Mouse (Mus musculus) hindbrain, postnatal 0 days (tissue): ENCODE measurements around the gene Igdcc4. TPM values are rescaled to one million over a fixed set of nuclear protein-coding genes. Genes with fewer than 3 reads are reported as not detected.
A peak's percentile ranks its signal among the peaks of the same experiment; 100 is the strongest.

Experiments
- ATAC-seq: fragments of 200-750 bp; cut with Nextera tagmentation; 2 replicates; pipeline ENCODE4 v1.8.0; 2017; ENCODE audit warnings: mild to moderate bottlenecking, moderate TSS enrichment, moderate library complexity
- DNase-seq: peaks from one replicate; pipeline ENCODE4 v3.0.0-alpha.2; 2015; ENCODE audit warnings: low spot score
- H3K27ac ChIP-seq: fragments of 300-500 bp; sonication (generic); 2 replicates; pipeline ENCODE4 v1.5.1; 2014; ENCODE audit warnings: mild to moderate bottlenecking
- H3K27me3 ChIP-seq: fragments of 300-500 bp; sonication (generic); 2 replicates; pipeline ENCODE4 v1.6.1; 2014; ENCODE audit warnings: low read length, mixed read lengths; ENCODE audit not compliant: insufficient read depth
- H3K36me3 ChIP-seq: fragments of 300-500 bp; sonication (generic); 2 replicates; pipeline ENCODE4 v1.6.1; 2014; ENCODE audit warnings: low read length, mixed read lengths; ENCODE audit not compliant: insufficient read depth
- H3K4me1 ChIP-seq: fragments of 300-500 bp; sonication (generic); 2 replicates; pipeline ENCODE4 v1.6.1; 2014; ENCODE audit warnings: antibody characterized with exemption, low read length, mixed read lengths; ENCODE audit not compliant: insufficient read depth
- H3K4me2 ChIP-seq: fragments of 300-500 bp; sonication (generic); 2 replicates; pipeline ENCODE4 v1.6.1; 2014; ENCODE audit warnings: low read depth, mild to moderate bottlenecking, low read length, moderate library complexity, mixed read lengths
- H3K4me3 ChIP-seq: fragments of 300-500 bp; sonication (generic); 2 replicates; pipeline ENCODE4 v1.5.1; 2014; ENCODE audit warnings: low read length
- H3K9ac ChIP-seq: fragments of 300-500 bp; sonication (generic); replicated peaks from 2 replicates; pipeline ENCODE4 v1.6.1; 2014; ENCODE audit warnings: mild to moderate bottlenecking, low read length, moderate library complexity, mixed read lengths
- H3K9me3 ChIP-seq: fragments of 300-500 bp; sonication (generic); 2 replicates; pipeline ENCODE4 v1.6.1; 2016; ENCODE audit warnings: low read length, mixed read lengths
- CTCF ChIP-seq: IDR thresholded peaks from 2 replicates; pipeline ENCODE4 v1.5.1; 2016; ENCODE audit warnings: antibody characterized with exemption, control low read depth, low read depth
- WGBS: fragments of 180-500 bp; shearing (Covaris S2); extraction: QIAGEN DNeasy Blood & Tissue Kit; methylation state at CpG from one replicate; pipeline ENCODE4 v1.1.7; 2014; 5-methylcytosine and 5-hydroxymethylcytosine counted together
- polyA plus RNA-seq: library from polyadenylated mRNA; unstranded; fragments of >200 nt; fragmentation: Nextera tagmentation; extraction: Ambion mirVana; gene quantifications from 2 replicates; pipeline ENCODE4 v1.2.1, GENCODE M21; 2015
- total RNA-seq: library from RNA; depleted of rRNA; stranded (reverse); fragments of >200 nt; gene quantifications from 2 replicates; pipeline ENCODE4 v1.2.3, GENCODE M21; 2014

The Igdcc4 gene
- total and polyA plus RNA-seq, 2 experiments from 2014 or later = 12.2 to 56.8 TPM

GRCm38 (mm10) chr9:65175234-65175938 is 74.1 kb downstream of the Igdcc4 start:
- DNase-seq = no peak
- ATAC-seq = peak; percentile 11; the same call in 1 of the 2 replicates
- Histone ChIP-seq H3K4me1 (peaks cover 26% of the 10 kb centered on the region), H3K36me3 (no peaks in the 10 kb centered on the region), H3K27me3 (no peaks in the 10 kb centered on the region), H3K4me2 (no peak overlapping the region), H3K4me3 (no peak overlapping the region), H3K9ac (no peak overlapping the region), H3K9me3 (no peaks in the 10 kb centered on the region), H3K27ac (peak overlapping the region; percentile 76)
- TF ChIP-seq CTCF = no peak
- WGBS = 26% methylated on average over 5 of the region's 5 CpGs

- Histone ChIP-seq H3K4me3 (no peak overlapping the region), H3K36me3 (no peaks in the 10 kb centered on the region), H3K4me1 (peaks cover 26% of the 10 kb centered on the region), H3K9me3 (no peaks in the 10 kb centered on the region), H3K9ac (no peak overlapping the region), H3K27ac (peak overlapping the region; percentile 76), H3K27me3 (no peaks in the 10 kb centered on the region), H3K4me2 (no peak overlapping the region)
- 13% methylated on average over 9 of the region's 9 CpGs for WGBS
- peak; percentile 65 for ATAC-seq
- peak; percentile 65 for DNase-seq
- peak; percentile 60 for TF ChIP-seq CTCF
Measured at GRCm38 (mm10) chr9:65175939-65176871, 74.9 kb downstream of the Igdcc4 start.

GRCm38 (mm10) chr9:65177497-65177896 is 76.2 kb downstream of the Igdcc4 start:
- H3K27ac ChIP-seq = peak overlapping the region; percentile 62; the same call in 1 of the 2 replicates
- peaks cover 10% of the 10 kb centered on the region; the same call in 1 of the 2 replicates for H3K36me3 ChIP-seq
- peaks cover 26% of the 10 kb centered on the region for H3K4me1 ChIP-seq
- 55% methylated on average over 3 of the region's 3 CpGs for WGBS
- H3K9ac ChIP-seq = no peak overlapping the region
- H3K4me3 ChIP-seq = no peak overlapping the region
- no peak for ATAC-seq
- H3K27me3 ChIP-seq = no peaks in the 10 kb centered on the region
- TF ChIP-seq CTCF = no peak
- H3K4me2 ChIP-seq = no peak overlapping the region
- no peak for DNase-seq
- H3K9me3 ChIP-seq = no peaks in the 10 kb centered on the region

- H3K27me3 ChIP-seq = no peaks in the 10 kb centered on the region
- H3K9me3 ChIP-seq = no peaks in the 10 kb centered on the region
- DNase-seq (no peak), ATAC-seq (no peak)
- H3K4me1 ChIP-seq = peaks cover 26% of the 10 kb centered on the region
- 51% methylated on average over 10 of the region's 10 CpGs for WGBS
- no peak overlapping the region for H3K4me3 ChIP-seq
- H3K36me3 ChIP-seq = peaks cover 11% of the 10 kb centered on the region; the same call in 1 of the 2 replicates
- peak overlapping the region; percentile 62 for H3K27ac ChIP-seq
- H3K9ac ChIP-seq = no peak overlapping the region
- TF ChIP-seq CTCF = no peak
- H3K4me2 ChIP-seq = no peak overlapping the region
Measured at GRCm38 (mm10) chr9:65177912-65178311, 76.6 kb downstream of the Igdcc4 start.

- no peak for TF ChIP-seq CTCF
- Histone ChIP-seq H3K27me3 (no peaks in the 10 kb centered on the region), H3K4me1 (peaks cover 26% of the 10 kb centered on the region), H3K9ac (peak overlapping the region; percentile 21; the same call in 1 of the 2 replicates), H3K36me3 (peaks cover 13% of the 10 kb centered on the region; the same call in 1 of the 2 replicates), H3K4me3 (no peak overlapping the region), H3K27ac (peak overlapping the region; percentile 62), H3K9me3 (no peaks in the 10 kb centered on the region), H3K4me2 (peak overlapping the region; percentile 34; the same call in 1 of the 2 replicates)
- peak; percentile 52 for ATAC-seq
- DNase-seq = peak; percentile 54
- WGBS = 11% methylated on average over 22 of the region's 22 CpGs
Measured at GRCm38 (mm10) chr9:65178336-65179213, 77.3 kb downstream of the Igdcc4 start.
